Mouse (Mus musculus): ENCODE data around the gene Txnip. TPM values are rescaled to one million over a fixed set of nuclear protein-coding genes. Genes with fewer than 3 reads are reported as not detected.

Txnip gene
- polyA plus RNA-seq, 1 experiment from 2014 or later, result 260 TPM

Other genes with a start within 250 kb of the Txnip start
- gene BC107364, start 105.7 kb upstream of the Txnip start, polyA plus RNA-seq (2015; fragmentation: Nextera tagmentation; extraction: Ambion mirVana), result 0.46 and 0.55 TPM in 2 replicates
- gene Hfe2, start 32.8 kb upstream of the Txnip start, polyA plus RNA-seq (2015; fragmentation: Nextera tagmentation; extraction: Ambion mirVana), result 0.13 and 0.18 TPM in 2 replicates
- 0.42 and 0.46 TPM in 2 replicates for gene Gm16253, start 19.0 kb downstream of the Txnip start, polyA plus RNA-seq (2015; fragmentation: Nextera tagmentation; extraction: Ambion mirVana)
- gene Polr3gl, start 36.2 kb downstream of the Txnip start, polyA plus RNA-seq (2015; fragmentation: Nextera tagmentation; extraction: Ambion mirVana), result 25.8 and 28.8 TPM in 2 replicates
- gene Ankrd34a, start 38.7 kb downstream of the Txnip start, polyA plus RNA-seq (2015; fragmentation: Nextera tagmentation; extraction: Ambion mirVana), result 0.07 and 0.09 TPM in 2 replicates
- 1.7 TPM in 2 replicates for gene Lix1l, start 43.2 kb downstream of the Txnip start, polyA plus RNA-seq (2015; fragmentation: Nextera tagmentation; extraction: Ambion mirVana)
- gene Rbm8a, start 72.0 kb downstream of the Txnip start, polyA plus RNA-seq (2015; fragmentation: Nextera tagmentation; extraction: Ambion mirVana), result 146 and 155 TPM in 2 replicates
- 50.0 and 52.6 TPM in 2 replicates for gene Pex11b, start 77.4 kb downstream of the Txnip start, polyA plus RNA-seq (2015; fragmentation: Nextera tagmentation; extraction: Ambion mirVana)
- not detected in 2 replicates for gene Gm42957, start 77.5 kb downstream of the Txnip start, polyA plus RNA-seq (2015; fragmentation: Nextera tagmentation; extraction: Ambion mirVana)
- 0.31 and 0.35 TPM in 2 replicates for gene Itga10, start 87.6 kb downstream of the Txnip start, polyA plus RNA-seq (2015; fragmentation: Nextera tagmentation; extraction: Ambion mirVana)
- gene Ankrd35, start 112.2 kb downstream of the Txnip start, polyA plus RNA-seq (2015; fragmentation: Nextera tagmentation; extraction: Ambion mirVana), result 1.5 and 1.9 TPM in 2 replicates
- 11.9 and 12.3 TPM in 2 replicates for gene Pias3, start 138.4 kb downstream of the Txnip start, polyA plus RNA-seq (2015; fragmentation: Nextera tagmentation; extraction: Ambion mirVana)
- 19.5 and 20.7 TPM in 2 replicates for gene Nudt17, start 150.6 kb downstream of the Txnip start, polyA plus RNA-seq (2015; fragmentation: Nextera tagmentation; extraction: Ambion mirVana)
- 31.8 and 34.5 TPM in 2 replicates for gene Polr3c, start 169.7 kb downstream of the Txnip start, polyA plus RNA-seq (2015; fragmentation: Nextera tagmentation; extraction: Ambion mirVana)
- 65.9 and 73.2 TPM in 2 replicates for gene Rnf115, start 169.7 kb downstream of the Txnip start, polyA plus RNA-seq (2015; fragmentation: Nextera tagmentation; extraction: Ambion mirVana)

Data from thymus, postnatal 0 days (tissue).